In genomic region chr11:59078311-59078710, GRCm38 (mm10) we compare ENCODE assay signal across 17 mouse cellular contexts. TPM values are rescaled to one million over a fixed set of nuclear protein-coding genes. Genes with fewer than 3 reads are reported as not detected.
DNase-seq lines count a peak whose midpoint lies in the region; ATAC-seq lines count a peak whose summit lies in the region.
"Had no signal": no experiment of that assay in that cellular context is flagged by ENCODE, and none has a peak within 500 bp of the region (broad histone marks: within the 10 kb centered on the region; RNA-seq: fewer than 3 reads in every experiment).

No protein-coding gene starts in this region.

- no peak for ATAC-seq in heart, embryonic 11.5 days (replicated peaks; ENCODE audit: insufficient number of reproducible peaks, low FRiP score, low TSS enrichment)
- ATAC-seq: intestine, postnatal 0 days; lung, postnatal 0 days had no signal

- no peak overlapping the region for H3K27ac ChIP-seq in heart, embryonic 11.5 days (ENCODE audit: low read depth, low read length)
- H3K27ac ChIP-seq: embryonic facial prominence, embryonic 12.5 days; hindbrain, embryonic 13.5 days; limb, embryonic 12.5 days; liver, embryonic 14.5 days; neural tube, embryonic 12.5 days had no signal

- no peaks in the 10 kb centered on the region for H3K9me3 ChIP-seq in heart, embryonic 11.5 days (replicated peaks; ENCODE audit: control insufficient read depth, low read length)
- H3K9me3 ChIP-seq: limb, embryonic 12.5 days; neural tube, embryonic 12.5 days had no signal

- H3K9ac ChIP-seq in heart, embryonic 11.5 days (ENCODE audit: low read depth, low read length), result no peak overlapping the region
- H3K9ac ChIP-seq: embryonic facial prominence, embryonic 12.5 days; hindbrain, embryonic 13.5 days; limb, embryonic 12.5 days; liver, embryonic 14.5 days; neural tube, embryonic 12.5 days had no signal

- no peak overlapping the region for H3K4me3 ChIP-seq in heart, embryonic 11.5 days (ENCODE audit: low read depth, low read length)
- H3K4me3 ChIP-seq: embryonic facial prominence, embryonic 12.5 days; hindbrain, embryonic 13.5 days; limb, embryonic 12.5 days; neural tube, embryonic 12.5 days had no signal

- H3K4me1 ChIP-seq in heart, embryonic 11.5 days (ENCODE audit: control insufficient read depth, insufficient read depth, low read length), result no peaks in the 10 kb centered on the region
- H3K4me1 ChIP-seq: embryonic facial prominence, embryonic 12.5 days; hindbrain, embryonic 13.5 days; limb, embryonic 12.5 days; neural tube, embryonic 12.5 days had no signal

- WGBS in heart, embryonic 11.5 days (ENCODE audit: insufficient replicate concordance), result 86% methylated on average over 11 of the region's 11 CpGs

- H3K27me3 ChIP-seq in heart, embryonic 11.5 days (ENCODE audit: control insufficient read depth, insufficient read depth, low read length), result no peaks in the 10 kb centered on the region
- H3K27me3 ChIP-seq: embryonic facial prominence, embryonic 12.5 days; limb, embryonic 12.5 days; neural tube, embryonic 12.5 days had no signal

- DNase-seq in heart, adult 18-20 months, result peak; percentile 43 to 50
- peak; percentile 45 to 66 for DNase-seq in gastrocnemius, adult 8-10 months (ENCODE audit: low spot score in 2 of 2)
- DNase-seq in heart, postnatal 4 days, result peak; percentile 39
- DNase-seq in kidney, postnatal 36 days, result peak; percentile 51 to 82
- DNase-seq in layer of hippocampus, postnatal 14 days (ENCODE audit: low spot score in 2 of 2), result no peak
- DNase-seq in MN1 (ENCODE audit: low spot score), result no peak
- no peak for DNase-seq in urinary bladder, adult 2 months (ENCODE audit: low spot score)
- DNase-seq: adrenal gland, adult 2 months had no signal

- 0 out of 2 replicates have a peak, but pooled peaks cover 8% of the 10 kb centered on the region for H3K36me3 ChIP-seq in heart, embryonic 11.5 days (ENCODE audit: control insufficient read depth, insufficient read depth, low read length)
- H3K36me3 ChIP-seq: embryonic facial prominence, embryonic 12.5 days; hindbrain, embryonic 13.5 days; limb, embryonic 12.5 days; neural tube, embryonic 12.5 days had no signal

- no peak overlapping the region for H3K4me2 ChIP-seq in heart, embryonic 11.5 days
- H3K4me2 ChIP-seq: embryonic facial prominence, embryonic 12.5 days; hindbrain, embryonic 13.5 days; limb, embryonic 12.5 days; neural tube, embryonic 12.5 days had no signal

RNA-seq across cellular contexts. Expression of gene Obscn, which starts 57.9 kb away (rescaled TPM):
- 100 to 1,000 TPM; 753 to 782 TPM for total RNA-seq in heart, adult 18-20 months (2021)
- polyA plus RNA-seq in heart, embryonic 11.5 days (2014; fragmentation: Nextera tagmentation; extraction: Ambion mirVana), result 39.3 and 41.1 TPM in 2 replicates
- 1,000 to 10,000 TPM; 2,003 to 2,639 (median 2,223) TPM for total RNA-seq in gastrocnemius, adult 8-10 months (2022)
- 100 to 1,000 TPM; 436 to 453 TPM for total RNA-seq in heart, postnatal 4 days (2021)
- 1 to 10 TPM; 2.2 to 2.4 TPM for total RNA-seq in layer of hippocampus, postnatal 14 days (2021)
- 0.14 and 0.22 TPM in 2 replicates for polyA plus RNA-seq in urinary bladder, adult 2 months (2012; rRNA removed)
- total RNA-seq: megakaryocyte, adult 5-6 weeks had no signal

Comparison
In these comparisons a context has a peak if more than half of its experiments do, and no peak if none do; other contexts are left out.
1. DNase-seq: peak in heart, adult 18-20 months (2 of 2), gastrocnemius, adult 8-10 months (2 of 2), heart, postnatal 4 days (single experiment) and kidney, postnatal 36 days (2 of 2); none in layer of hippocampus, postnatal 14 days (0 of 2), MN1 (single experiment) and urinary bladder, adult 2 months (single experiment).
2. RNA of gene Obscn, which starts 57.9 kb away (total RNA-seq): 2,003 to 2,639 TPM in gastrocnemius, adult 8-10 months, 753 to 782 TPM in heart, adult 18-20 months and 436 to 453 TPM in heart, postnatal 4 days; 2.2 to 2.4 TPM in layer of hippocampus, postnatal 14 days; every median in the first group is over 100 times any median in the second.